Mouse (Mus musculus) fat pad, adult 2 months (tissue): Measurements from ENCODE around the gene Atg4d.
"Not testable (repeated sequence)": the region's sequence is repeated elsewhere in the genome, so short reads cannot be mapped to it uniquely, and the experiment has no call there.

ENCODE experiments used
- DNase-seq: peaks from one replicate; pipeline ENCODE4 v3.0.0-alpha.2; 2011; ENCODE audit warnings: low read depth, low spot score; ENCODE audit errors: extremely low read depth

Atg4d gene

GRCm38 (mm10) chr9:21273520-21274228 lies 8.6 kb downstream of the Atg4d start:
- DNase-seq: no peak

GRCm38 (mm10) chr9:21274336-21274735 lies 9.2 kb downstream of the Atg4d start:
- DNase-seq: no peak

GRCm38 (mm10) chr9:21275013-21275710 lies 10.1 kb downstream of the Atg4d start:
- no peak for DNase-seq

- DNase-seq: no peak
These were observed 10.6 kb downstream of the Atg4d start for GRCm38 (mm10) chr9:21275727-21276126.

- no peak for DNase-seq
These were observed 11.2 kb downstream of the Atg4d start for GRCm38 (mm10) chr9:21276307-21276706.

GRCm38 (mm10) chr9:21277776-21278175 lies 12.7 kb downstream of the Atg4d start:
- DNase-seq: no peak

GRCm38 (mm10) chr9:21283591-21283990 lies 18.5 kb downstream of the Atg4d start:
- DNase-seq: no peak

- no peak for DNase-seq
These were observed 18.9 kb downstream of the Atg4d start for GRCm38 (mm10) chr9:21283994-21284393.

- DNase-seq: no peak
These were observed 21.7 kb downstream of the Atg4d start for GRCm38 (mm10) chr9:21286753-21287152.

- peak; percentile 83 for DNase-seq
These were observed 22.7 kb downstream of the Atg4d start, which contains the start of gene Kri1 for GRCm38 (mm10) chr9:21287571-21288402. Kri1 (minus strand) TSS chr9:21287969.

GRCm38 (mm10) chr9:21288404-21289336 lies 23.6 kb downstream of the Atg4d start:
- DNase-seq: no peak

GRCm38 (mm10) chr9:21289337-21289671 lies 24.2 kb downstream of the Atg4d start:
- DNase-seq: no peak

GRCm38 (mm10) chr9:21290589-21290988 lies 25.5 kb downstream of the Atg4d start:
- DNase-seq: no peak

GRCm38 (mm10) chr9:21291022-21291787 lies 26.1 kb downstream of the Atg4d start, which contains the start of gene Cdkn2d:
Cdkn2d (minus strand) TSS chr9:21291407.
- DNase-seq: peak; percentile 93

- not testable (repeated sequence) for DNase-seq
These were observed 26.8 kb downstream of the Atg4d start for GRCm38 (mm10) chr9:21291868-21292267.

GRCm38 (mm10) chr9:21292271-21292670 lies 27.2 kb downstream of the Atg4d start:
- DNase-seq: no peak

- DNase-seq: no peak
These were observed 33.9 kb downstream of the Atg4d start for GRCm38 (mm10) chr9:21299014-21299413.

GRCm38 (mm10) chr9:21305065-21305464 lies 40.0 kb downstream of the Atg4d start:
- DNase-seq: no peak

GRCm38 (mm10) chr9:21309150-21309741 lies 44.2 kb downstream of the Atg4d start:
- DNase-seq: no peak
